Mouse (Mus musculus): ENCODE measurements around the gene Rprd1b. TPM values are rescaled to one million over a fixed set of nuclear protein-coding genes. Genes with fewer than 3 reads are reported as not detected.
A peak's percentile ranks its signal among the peaks of the same experiment; 100 is the strongest.

Gene Rprd1b
- polyA plus RNA-seq, 1 experiment from 2014 or later = 50.9 TPM

GRCm38 (mm10) chr2:158012608-158013007 is 15.7 kb upstream of the Rprd1b start:
- no peak overlapping the region for H3K4me2 ChIP-seq
- no peak overlapping the region for H3K4me3 ChIP-seq (ENCODE audit: low read depth, low read length)
- H3K36me3 ChIP-seq (ENCODE audit: insufficient read depth) = peaks cover 13% of the 10 kb centered on the region
- H3K4me1 ChIP-seq (ENCODE audit: insufficient read depth) = no peaks in the 10 kb centered on the region
- no peak for DNase-seq
- no peak overlapping the region for H3K9ac ChIP-seq
- 80% methylated on average over 3 of the region's 3 CpGs for WGBS
- no peak for TF ChIP-seq CTCF (IDR thresholded peaks at IDR 0.05; ENCODE audit: low read depth)
- H3K27ac ChIP-seq (ENCODE audit: low read depth) = no peak overlapping the region
- H3K9me3 ChIP-seq (ENCODE audit: low read depth, low read length) = no peaks in the 10 kb centered on the region
- no peak for ATAC-seq (ENCODE audit: insufficient read depth)
- no peaks in the 10 kb centered on the region for H3K27me3 ChIP-seq (ENCODE audit: insufficient read depth, low read length)

DNA sequence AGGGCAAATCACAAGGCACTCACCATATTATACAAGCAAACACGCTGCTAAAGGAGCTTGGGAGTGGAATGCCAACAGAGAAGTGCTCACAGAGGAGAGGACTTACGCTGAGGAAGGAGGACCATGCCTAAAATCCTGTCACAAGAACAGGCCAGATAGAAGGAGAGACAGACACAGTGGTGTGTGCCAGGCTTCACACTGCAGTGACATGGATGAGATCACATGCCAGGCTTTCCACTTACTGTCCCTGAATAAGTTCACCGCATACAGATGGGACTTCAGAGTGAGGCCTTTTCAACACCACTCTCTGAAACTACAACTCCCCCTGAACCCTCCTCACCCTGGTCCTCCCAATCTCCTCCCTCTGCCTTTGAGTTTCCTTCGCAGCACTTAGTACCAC is 11.0 kb upstream of the Rprd1b start:
- TF ChIP-seq CTCF (IDR thresholded peaks at IDR 0.05; ENCODE audit: low read depth) = no peak
- Histone ChIP-seq H3K27me3 (ENCODE audit: insufficient read depth, low read length) (no peaks in the 10 kb centered on the region), H3K27ac (ENCODE audit: low read depth) (no peak overlapping the region), H3K9ac (no peak overlapping the region), H3K9me3 (ENCODE audit: low read depth, low read length) (no peaks in the 10 kb centered on the region), H3K4me3 (ENCODE audit: low read depth, low read length) (no peak overlapping the region), H3K4me2 (no peak overlapping the region), H3K36me3 (ENCODE audit: insufficient read depth) (no peaks in the 10 kb centered on the region), H3K4me1 (ENCODE audit: insufficient read depth) (no peaks in the 10 kb centered on the region)
- WGBS = 71% methylated on average over 4 of the region's 4 CpGs
- DNase-seq = no peak
- ATAC-seq (ENCODE audit: insufficient read depth) = no peak

DNA sequence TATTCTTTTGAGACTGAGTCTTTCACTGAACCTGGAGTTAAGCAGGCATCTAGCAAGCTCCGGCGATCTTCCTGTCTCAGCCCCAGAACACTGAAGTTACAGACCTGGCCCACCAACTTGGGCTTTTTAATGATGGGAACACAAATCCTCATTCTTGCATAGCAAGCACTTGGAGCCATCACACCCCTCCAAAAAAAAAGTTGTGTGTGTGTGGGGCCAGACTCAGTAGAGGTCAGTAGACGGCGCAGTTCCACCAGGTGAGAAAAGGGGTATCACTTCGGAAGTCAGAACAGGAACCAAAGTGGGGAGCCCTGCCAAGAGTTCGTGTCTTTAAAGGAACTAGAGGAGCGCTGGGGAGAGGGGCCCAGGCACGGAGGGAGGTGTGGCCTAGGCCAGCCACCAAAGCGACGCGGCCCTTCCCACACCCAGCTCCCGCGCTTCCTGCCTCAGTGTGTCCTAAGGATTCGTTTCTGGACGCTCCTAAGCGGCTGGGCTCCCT is 393 bp upstream of the Rprd1b start:
- Histone ChIP-seq H3K4me2 (peak overlapping the region; percentile 77), H3K27ac (ENCODE audit: low read depth) (peak overlapping the region; percentile 94), H3K9ac (peak overlapping the region; percentile 72), H3K36me3 (ENCODE audit: insufficient read depth) (peaks cover 8% of the 10 kb centered on the region), H3K27me3 (ENCODE audit: insufficient read depth, low read length) (no peaks in the 10 kb centered on the region), H3K4me1 (ENCODE audit: insufficient read depth) (peaks cover 8% of the 10 kb centered on the region), H3K4me3 (ENCODE audit: low read depth, low read length) (peak overlapping the region; percentile 67), H3K9me3 (ENCODE audit: low read depth, low read length) (no peaks in the 10 kb centered on the region)
- no peak for DNase-seq
- WGBS = 2% methylated on average over 16 of the region's 16 CpGs
- ATAC-seq (ENCODE audit: insufficient read depth) = peak; percentile 10
- peak; percentile 23; the same call in 1 of the 2 replicates for TF ChIP-seq CTCF (IDR thresholded peaks at IDR 0.05; ENCODE audit: low read depth)

DNA sequence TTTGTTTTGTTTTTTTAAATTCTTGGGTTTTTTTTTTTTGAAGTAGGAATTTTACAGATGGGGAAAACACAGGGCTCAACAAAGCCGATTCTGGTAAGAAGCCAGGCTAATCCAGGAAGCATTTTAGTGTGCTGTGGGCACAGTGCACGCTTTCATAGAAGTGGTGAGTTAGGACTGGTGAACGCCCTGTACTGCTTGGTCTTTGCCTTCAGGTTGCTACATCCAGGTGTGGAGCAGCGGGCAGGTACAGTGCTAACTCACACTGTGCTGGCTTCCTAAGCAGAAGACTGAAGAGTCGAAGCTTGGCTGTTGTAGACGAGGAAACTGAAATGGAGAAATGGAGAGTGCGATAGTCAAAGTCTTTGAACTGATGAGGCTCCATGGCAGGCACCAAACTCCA is 1.7 kb downstream of the Rprd1b start:
- no peak for TF ChIP-seq CTCF (IDR thresholded peaks at IDR 0.05; ENCODE audit: low read depth)
- DNase-seq (no peak), ATAC-seq (ENCODE audit: insufficient read depth) (no peak)
- Histone ChIP-seq H3K36me3 (ENCODE audit: insufficient read depth) (peaks cover 13% of the 10 kb centered on the region), H3K9me3 (ENCODE audit: low read depth, low read length) (no peaks in the 10 kb centered on the region), H3K4me2 (peak overlapping the region; percentile 77), H3K27me3 (ENCODE audit: insufficient read depth, low read length) (no peaks in the 10 kb centered on the region), H3K27ac (ENCODE audit: low read depth) (no peak overlapping the region), H3K4me3 (ENCODE audit: low read depth, low read length) (peak overlapping the region; percentile 67), H3K9ac (peak overlapping the region; percentile 72), H3K4me1 (ENCODE audit: insufficient read depth) (peaks cover 8% of the 10 kb centered on the region)
- 76% methylated on average over 7 of the region's 7 CpGs for WGBS

GRCm38 (mm10) chr2:158035813-158036212 is 7.5 kb downstream of the Rprd1b start:
- Histone ChIP-seq H3K9ac (no peak overlapping the region), H3K36me3 (ENCODE audit: insufficient read depth) (peaks cover 49% of the 10 kb centered on the region), H3K4me1 (ENCODE audit: insufficient read depth) (no peaks in the 10 kb centered on the region), H3K4me2 (no peak overlapping the region), H3K4me3 (ENCODE audit: low read depth, low read length) (no peak overlapping the region), H3K27me3 (ENCODE audit: insufficient read depth, low read length) (no peaks in the 10 kb centered on the region), H3K27ac (ENCODE audit: low read depth) (no peak overlapping the region), H3K9me3 (ENCODE audit: low read depth, low read length) (no peaks in the 10 kb centered on the region)
- no peak for TF ChIP-seq CTCF (IDR thresholded peaks at IDR 0.05; ENCODE audit: low read depth)
- no peak for DNase-seq
- no peak for ATAC-seq (ENCODE audit: insufficient read depth)
- WGBS = 88% methylated on average over 2 of the region's 2 CpGs

GRCm38 (mm10) chr2:158036408-158036807 is 8.1 kb downstream of the Rprd1b start:
- DNase-seq (no peak), ATAC-seq (ENCODE audit: insufficient read depth) (no peak)
- H3K27ac ChIP-seq (ENCODE audit: low read depth) = no peak overlapping the region
- no peak overlapping the region for H3K9ac ChIP-seq
- 82% methylated on average over 6 of the region's 6 CpGs for WGBS
- H3K27me3 ChIP-seq (ENCODE audit: insufficient read depth, low read length) = no peaks in the 10 kb centered on the region
- peaks cover 55% of the 10 kb centered on the region for H3K36me3 ChIP-seq (ENCODE audit: insufficient read depth)
- TF ChIP-seq CTCF (IDR thresholded peaks at IDR 0.05; ENCODE audit: low read depth) = no peak
- H3K4me3 ChIP-seq (ENCODE audit: low read depth, low read length) = no peak overlapping the region
- H3K4me2 ChIP-seq = no peak overlapping the region
- H3K9me3 ChIP-seq (ENCODE audit: low read depth, low read length) = no peaks in the 10 kb centered on the region
- no peaks in the 10 kb centered on the region for H3K4me1 ChIP-seq (ENCODE audit: insufficient read depth)

DNA sequence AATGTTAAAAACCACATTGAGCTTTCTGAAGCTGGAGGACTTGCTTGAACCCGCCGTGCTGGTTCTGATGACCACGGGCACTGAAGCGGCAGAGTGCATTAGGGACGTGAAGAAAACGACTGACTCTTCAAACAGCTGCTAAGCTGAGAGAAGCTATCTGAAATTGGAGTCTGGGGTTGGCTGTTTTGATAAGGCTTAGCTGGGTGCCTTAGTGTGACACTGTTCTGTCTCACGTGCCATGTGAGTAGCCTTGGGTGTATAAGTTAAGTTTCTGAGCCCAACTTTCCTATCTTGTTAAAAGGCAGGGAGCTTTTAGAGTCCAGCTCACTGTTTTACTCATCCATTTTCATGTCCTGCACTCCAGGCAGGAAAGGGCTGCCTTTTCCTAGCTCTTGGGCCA is 8.7 kb downstream of the Rprd1b start:
- no peak overlapping the region for H3K4me3 ChIP-seq (ENCODE audit: low read depth, low read length)
- TF ChIP-seq CTCF (IDR thresholded peaks at IDR 0.05; ENCODE audit: low read depth) = no peak
- ATAC-seq (ENCODE audit: insufficient read depth) (no peak), DNase-seq (no peak)
- no peaks in the 10 kb centered on the region for H3K9me3 ChIP-seq (ENCODE audit: low read depth, low read length)
- peaks cover 60% of the 10 kb centered on the region for H3K36me3 ChIP-seq (ENCODE audit: insufficient read depth)
- no peak overlapping the region for H3K9ac ChIP-seq
- 68% methylated on average over 7 of the region's 7 CpGs for WGBS
- H3K27me3 ChIP-seq (ENCODE audit: insufficient read depth, low read length) = no peaks in the 10 kb centered on the region
- no peak overlapping the region for H3K27ac ChIP-seq (ENCODE audit: low read depth)
- no peaks in the 10 kb centered on the region for H3K4me1 ChIP-seq (ENCODE audit: insufficient read depth)
- H3K4me2 ChIP-seq = no peak overlapping the region

GRCm38 (mm10) chr2:158037571-158037970 is 9.3 kb downstream of the Rprd1b start:
- no peak overlapping the region for H3K9ac ChIP-seq

More at GRCm38 (mm10) chr2:158037571-158037970, 9.3 kb downstream of the Rprd1b start:
- Histone ChIP-seq H3K27me3 (ENCODE audit: insufficient read depth, low read length) (no peaks in the 10 kb centered on the region), H3K9me3 (ENCODE audit: low read depth, low read length) (no peaks in the 10 kb centered on the region), H3K4me3 (ENCODE audit: low read depth, low read length) (no peak overlapping the region), H3K4me2 (no peak overlapping the region), H3K27ac (ENCODE audit: low read depth) (no peak overlapping the region), H3K4me1 (ENCODE audit: insufficient read depth) (no peaks in the 10 kb centered on the region), H3K36me3 (ENCODE audit: insufficient read depth) (peaks cover 60% of the 10 kb centered on the region)
- ATAC-seq (ENCODE audit: insufficient read depth) (no peak), DNase-seq (no peak)
- no peak for TF ChIP-seq CTCF (IDR thresholded peaks at IDR 0.05; ENCODE audit: low read depth)
- 88% methylated on average over 1 of the region's 1 CpGs for WGBS
